Mouse (Mus musculus) myocyte (in vitro differentiated cells): ENCODE data around the gene Capn10. TPM values are rescaled to one million over a fixed set of nuclear protein-coding genes. Genes with fewer than 3 reads are reported as not detected.

Experiments used
- H3K27me3 ChIP-seq: one replicate; pipeline ENCODE4 v1.6.1; 2011; ENCODE audit not compliant: control insufficient read depth, insufficient read depth, insufficient read length
- H3K36me3 ChIP-seq: one replicate; pipeline ENCODE4 v1.6.1; 2011; ENCODE audit not compliant: control insufficient read depth, insufficient read depth
- H3K4me2 ChIP-seq: one replicate; pipeline ENCODE4 v1.6.1; 2011; ENCODE audit warnings: low read depth, control low read depth
- H3K4me3 ChIP-seq: one replicate; pipeline ENCODE4 v1.5.1; 2011; ENCODE audit warnings: mild to moderate bottlenecking, control low read depth, moderate library complexity
- H3K79me2 ChIP-seq: one replicate; pipeline ENCODE4 v1.6.1; 2011; ENCODE audit not compliant: control insufficient read depth, insufficient read depth
- H3ac ChIP-seq: one replicate; pipeline ENCODE4 v1.6.1; 2011; ENCODE audit not compliant: control insufficient read depth, insufficient read length
- CEBPB ChIP-seq: IDR thresholded peaks from 2 replicates; pipeline ENCODE4 v1.6.1; 2011; ENCODE audit warnings: mild to moderate bottlenecking, moderate library complexity; ENCODE audit not compliant: poor library complexity, insufficient read depth, severe bottlenecking
- E2F4 ChIP-seq: IDR thresholded peaks from one replicate; pipeline ENCODE4 v1.6.1; 2011; ENCODE audit warnings: mild to moderate bottlenecking, control low read depth, moderate library complexity; ENCODE audit not compliant: insufficient read depth
- MAX ChIP-seq: IDR thresholded peaks from one replicate; pipeline ENCODE4 v1.6.1; 2011; ENCODE audit warnings: low read depth, mild to moderate bottlenecking, control low read depth
- MYOD1 ChIP-seq, 3 experiments: IDR thresholded peaks; one replicate each; pipeline ENCODE4 v1.6.1; 2011; ENCODE audit warnings: control low read depth in 2 of 3, low read depth in 2 of 3, mild to moderate bottlenecking in 2 of 3, moderate library complexity in 1 of 3; ENCODE audit not compliant: insufficient read length in 2 of 3, control insufficient read depth in 1 of 3
- MYOG ChIP-seq, 3 experiments: IDR thresholded peaks; one replicate each; pipeline ENCODE4 v1.6.1; 2011; ENCODE audit warnings: control low read depth in 2 of 3, low read depth in 2 of 3, mild to moderate bottlenecking in 2 of 3; ENCODE audit not compliant: insufficient read length in 2 of 3, control insufficient read depth in 1 of 3, insufficient read depth in 1 of 3
- POLR2A ChIP-seq: IDR thresholded peaks from one replicate; pipeline ENCODE4 v1.6.1; 2011; ENCODE audit warnings: low read depth, mild to moderate bottlenecking, control low read depth, moderate library complexity; ENCODE audit not compliant: insufficient read length
- POLR2AphosphoS2 ChIP-seq: IDR thresholded peaks from one replicate; pipeline ENCODE4 v1.6.1; 2011; ENCODE audit warnings: low read depth, control low read depth; ENCODE audit not compliant: insufficient read length
- REST ChIP-seq: IDR thresholded peaks from one replicate; pipeline ENCODE4 v1.6.1; 2011; ENCODE audit warnings: mild to moderate bottlenecking, control low read depth, moderate library complexity; ENCODE audit not compliant: insufficient read depth, insufficient read length
- SRF ChIP-seq: IDR thresholded peaks from one replicate; pipeline ENCODE4 v1.6.1; 2011; ENCODE audit warnings: low read depth; ENCODE audit not compliant: control insufficient read depth, insufficient read length
- TCF12 ChIP-seq: IDR thresholded peaks from one replicate; pipeline ENCODE4 v1.6.1; 2011; ENCODE audit warnings: mild to moderate bottlenecking, control low read depth; ENCODE audit not compliant: poor library complexity, insufficient read depth, severe bottlenecking
- TCF3 ChIP-seq: IDR thresholded peaks from one replicate; pipeline ENCODE4 v1.6.1; 2011; ENCODE audit warnings: low read depth, control low read depth; ENCODE audit not compliant: insufficient read length
- USF1 ChIP-seq: IDR thresholded peaks from one replicate; pipeline ENCODE4 v1.6.1; 2011; ENCODE audit warnings: low read depth, mild to moderate bottlenecking, control low read depth, moderate library complexity
- polyA plus RNA-seq: library from polyadenylated mRNA; unstranded; fragments of >200 nt; fragmentation: generic; extraction: Trizol; gene quantifications from one replicate; pipeline ENCODE4 v1.2.1, GENCODE M21; 2012; ENCODE audit warnings: missing spikeins

The Capn10 gene
- polyA plus RNA-seq, 1 experiment: 23.6 TPM

DNA sequence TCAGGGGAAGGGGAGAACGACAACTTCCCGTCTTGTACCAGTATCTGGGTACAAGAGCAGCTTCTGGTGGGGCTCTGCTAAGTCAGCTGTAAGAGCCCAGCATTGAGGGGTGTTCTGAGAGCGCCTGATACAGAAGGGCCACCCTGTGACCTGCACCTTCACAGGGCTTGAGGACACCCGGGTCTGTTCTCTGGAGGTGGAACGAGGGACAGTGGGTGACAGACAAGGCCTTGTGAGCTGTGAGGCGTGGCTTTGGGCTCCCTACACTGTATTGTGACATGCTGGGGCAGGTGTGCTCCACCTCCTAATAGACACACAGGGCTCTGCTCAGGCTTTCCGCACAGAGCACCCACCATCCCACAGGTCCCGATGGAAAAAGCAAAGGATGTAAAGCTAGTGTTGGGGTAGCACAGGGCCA, 22.4 kb upstream of the Capn10 start:
- Histone ChIP-seq H3K36me3 (peaks cover 11% of the 10 kb centered on the region), H3K79me2 (peaks cover 10% of the 10 kb centered on the region), H3K27me3 (no peaks in the 10 kb centered on the region), H3ac (peak overlapping the region; percentile 79), H3K4me2 (peak overlapping the region; percentile 76), H3K4me3 (peak overlapping the region; percentile 27)
- TF ChIP-seq MYOD1 (IDR thresholded peaks at IDR 0.05; ENCODE audit: control insufficient read depth in 1 of 3, insufficient read length in 2 of 3, low read depth in 2 of 3): peak in 2 of 3 experiments; percentile 67 to 82
- no peak for TF ChIP-seq MYOG (IDR thresholded peaks at IDR 0.05; ENCODE audit: control insufficient read depth in 1 of 3, insufficient read depth in 1 of 3, insufficient read length in 2 of 3, low read depth in 2 of 3)
- TF ChIP-seq USF1: no peak
- TF ChIP-seq TCF3: no peak
- no peak for TF ChIP-seq POLR2AphosphoS2

DNA sequence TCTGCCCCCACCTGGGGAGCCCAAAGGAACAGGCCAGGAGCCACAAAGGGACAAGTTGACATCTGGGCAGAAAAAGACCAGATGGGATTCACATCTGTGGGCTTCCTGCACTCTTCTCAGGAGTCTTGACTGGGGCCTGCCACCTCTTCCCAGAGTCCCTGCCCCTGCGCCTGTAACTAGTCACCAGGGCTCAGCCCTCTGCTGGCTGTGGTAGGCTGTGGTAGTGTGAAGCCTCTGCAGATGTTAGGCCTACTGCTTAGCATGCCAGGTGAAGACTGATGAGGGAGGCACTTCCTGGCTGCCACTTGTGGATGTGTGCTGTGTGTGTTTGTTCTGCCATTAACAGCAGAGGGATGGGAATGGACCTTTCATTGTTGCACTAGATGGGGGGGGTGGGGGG, 21.9 kb upstream of the Capn10 start:
- H3K4me3 ChIP-seq: peak overlapping the region; percentile 27
- peak overlapping the region; percentile 76 for H3K4me2 ChIP-seq
- no peaks in the 10 kb centered on the region for H3K27me3 ChIP-seq
- peaks cover 10% of the 10 kb centered on the region for H3K79me2 ChIP-seq
- TF ChIP-seq E2F4 (no peak), USF1 (no peak), SRF (no peak), MAX (no peak), MYOD1 (IDR thresholded peaks at IDR 0.05; ENCODE audit: control insufficient read depth in 1 of 3, insufficient read length in 2 of 3, low read depth in 2 of 3) (no peak), MYOG (IDR thresholded peaks at IDR 0.05; ENCODE audit: control insufficient read depth in 1 of 3, insufficient read depth in 1 of 3, insufficient read length in 2 of 3, low read depth in 2 of 3) (no peak)
- no peak overlapping the region for H3ac ChIP-seq
- H3K36me3 ChIP-seq: peaks cover 11% of the 10 kb centered on the region

GRCm38 (mm10) chr1:92914239-92914638, 19.9 kb upstream of the Capn10 start:
- peaks cover 11% of the 10 kb centered on the region for H3K36me3 ChIP-seq
- no peak overlapping the region for H3ac ChIP-seq
- no peak overlapping the region for H3K4me2 ChIP-seq
- no peaks in the 10 kb centered on the region for H3K27me3 ChIP-seq
- TF ChIP-seq REST (no peak), CEBPB (no peak), TCF3 (no peak), MYOG (IDR thresholded peaks at IDR 0.05; ENCODE audit: control insufficient read depth in 1 of 3, insufficient read depth in 1 of 3, insufficient read length in 2 of 3, low read depth in 2 of 3) (no peak), MYOD1 (IDR thresholded peaks at IDR 0.05; ENCODE audit: control insufficient read depth in 1 of 3, insufficient read length in 2 of 3, low read depth in 2 of 3) (no peak), E2F4 (no peak), USF1 (no peak), POLR2AphosphoS2 (no peak), SRF (no peak), MAX (no peak), TCF12 (no peak), POLR2A (no peak)
- H3K4me3 ChIP-seq: no peak overlapping the region
- H3K79me2 ChIP-seq: peaks cover 9% of the 10 kb centered on the region

GRCm38 (mm10) chr1:92914993-92915392, 19.2 kb upstream of the Capn10 start:
- Histone ChIP-seq H3K36me3 (peaks cover 11% of the 10 kb centered on the region), H3K4me3 (no peak overlapping the region), H3K4me2 (no peak overlapping the region), H3K27me3 (no peaks in the 10 kb centered on the region), H3ac (no peak overlapping the region), H3K79me2 (peaks cover 1% of the 10 kb centered on the region)
- TF ChIP-seq MYOD1 (IDR thresholded peaks at IDR 0.05; ENCODE audit: control insufficient read depth in 1 of 3, insufficient read length in 2 of 3, low read depth in 2 of 3): no peak
- TF ChIP-seq CEBPB: no peak
- TF ChIP-seq REST: no peak
- TF ChIP-seq USF1: no peak
- no peak for TF ChIP-seq TCF12
- TF ChIP-seq POLR2A: no peak
- TF ChIP-seq MAX: no peak
- no peak for TF ChIP-seq MYOG (IDR thresholded peaks at IDR 0.05; ENCODE audit: control insufficient read depth in 1 of 3, insufficient read depth in 1 of 3, insufficient read length in 2 of 3, low read depth in 2 of 3)
- TF ChIP-seq POLR2AphosphoS2: no peak
- no peak for TF ChIP-seq E2F4
- no peak for TF ChIP-seq SRF
- no peak for TF ChIP-seq TCF3

DNA sequence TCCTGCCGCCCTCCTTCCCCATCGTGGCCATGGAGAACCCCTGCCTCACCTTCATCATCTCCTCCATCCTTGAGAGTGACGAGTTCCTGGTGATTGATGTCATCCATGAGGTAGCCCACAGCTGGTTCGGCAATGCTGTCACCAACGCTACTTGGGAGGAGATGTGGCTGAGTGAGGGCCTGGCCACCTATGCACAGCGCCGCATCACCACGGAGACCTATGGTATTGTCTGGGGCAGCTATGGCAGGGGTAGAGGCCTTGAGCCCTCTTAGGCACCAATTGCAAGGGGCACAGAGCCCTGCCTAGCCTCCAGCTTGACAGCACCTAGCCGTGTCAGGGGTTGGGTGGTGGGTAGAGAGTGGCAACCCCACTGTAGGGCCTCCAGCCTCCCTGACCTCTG, 17.5 kb upstream of the Capn10 start:
- Histone ChIP-seq H3K79me2 (no peaks in the 10 kb centered on the region), H3K4me3 (no peak overlapping the region), H3ac (no peak overlapping the region), H3K27me3 (no peaks in the 10 kb centered on the region), H3K4me2 (no peak overlapping the region), H3K36me3 (peaks cover 18% of the 10 kb centered on the region)
- TF ChIP-seq CEBPB (no peak), SRF (no peak), MYOD1 (IDR thresholded peaks at IDR 0.05; ENCODE audit: control insufficient read depth in 1 of 3, insufficient read length in 2 of 3, low read depth in 2 of 3) (no peak), TCF3 (no peak), POLR2AphosphoS2 (no peak), E2F4 (no peak), POLR2A (no peak), USF1 (no peak), REST (no peak)
